Mouse (Mus musculus): ENCODE data around the gene Fam173b. TPM values are rescaled to one million over a fixed set of nuclear protein-coding genes. Genes with fewer than 3 reads are reported as not detected.

Gene Fam173b
- polyA plus RNA-seq, 1 experiment from 2014 or later = 16.2 TPM

- Histone ChIP-seq H3K4me1 (ENCODE audit: control insufficient read depth, insufficient read depth, low read length) (peaks cover 25% of the 10 kb centered on the region), H3K4me2 (ENCODE audit: low read depth, low read length) (no peak overlapping the region), H3K27ac (replicated peaks; ENCODE audit: low read depth, low read length) (no peak overlapping the region), H3K27me3 (replicated peaks; ENCODE audit: control insufficient read depth, insufficient read depth, low read length) (no peaks in the 10 kb centered on the region), H3K36me3 (ENCODE audit: control insufficient read depth, insufficient read depth, low read length) (no peaks in the 10 kb centered on the region), H3K9ac (ENCODE audit: low read depth, low read length) (no peak overlapping the region), H3K4me3 (ENCODE audit: low read depth, low read length) (no peak overlapping the region), H3K9me3 (ENCODE audit: control insufficient read depth, low read length) (no peaks in the 10 kb centered on the region)
- 68% methylated on average over 7 of the region's 7 CpGs for WGBS
- DNase-seq (ENCODE audit: low spot score) = no peak
- ATAC-seq (ENCODE audit: low read depth) = no peak
Measured at GRCm38 (mm10) chr15:31567431-31567830, 34.2 kb upstream of the Fam173b start.

- 20% methylated on average over 12 of the region's 12 CpGs for whole genome bisulfite sequencing
- H3K4me3 ChIP-seq (ENCODE audit: low read depth, low read length) = no peak overlapping the region
- DNase-seq (ENCODE audit: low spot score) = peak; percentile 69
Measured at GRCm38 (mm10) chr15:31568581-31568996, 33.1 kb upstream of the Fam173b start.

GRCm38 (mm10) chr15:31569325-31570022 is 32.2 kb upstream of the Fam173b start:
- DNase-seq (ENCODE audit: low spot score) (peak; percentile 70), ATAC-seq (ENCODE audit: low read depth) (peak; percentile 23)
- Histone ChIP-seq H3K36me3 (ENCODE audit: control insufficient read depth, insufficient read depth, low read length) (no peaks in the 10 kb centered on the region), H3K27ac (replicated peaks; ENCODE audit: low read depth, low read length) (no peak overlapping the region), H3K4me1 (ENCODE audit: control insufficient read depth, insufficient read depth, low read length) (peaks cover 29% of the 10 kb centered on the region), H3K9ac (ENCODE audit: low read depth, low read length) (no peak overlapping the region), H3K4me3 (ENCODE audit: low read depth, low read length) (no peak overlapping the region), H3K4me2 (ENCODE audit: low read depth, low read length) (no peak overlapping the region), H3K9me3 (ENCODE audit: control insufficient read depth, low read length) (no peaks in the 10 kb centered on the region), H3K27me3 (replicated peaks; ENCODE audit: control insufficient read depth, insufficient read depth, low read length) (no peaks in the 10 kb centered on the region)
- 52% methylated on average over 9 of the region's 9 CpGs for WGBS

More at GRCm38 (mm10) chr15:31568581-31568996, 33.1 kb upstream of the Fam173b start:
- ATAC-seq (ENCODE audit: low read depth) = peak; percentile 50
- Histone ChIP-seq H3K27me3 (replicated peaks; ENCODE audit: control insufficient read depth, insufficient read depth, low read length) (no peaks in the 10 kb centered on the region), H3K4me1 (ENCODE audit: control insufficient read depth, insufficient read depth, low read length) (peaks cover 29% of the 10 kb centered on the region), H3K4me2 (ENCODE audit: low read depth, low read length) (peak overlapping the region; percentile 32), H3K9me3 (ENCODE audit: control insufficient read depth, low read length) (no peaks in the 10 kb centered on the region), H3K27ac (replicated peaks; ENCODE audit: low read depth, low read length) (peak overlapping the region; percentile 59), H3K9ac (ENCODE audit: low read depth, low read length) (no peak overlapping the region), H3K36me3 (ENCODE audit: control insufficient read depth, insufficient read depth, low read length) (no peaks in the 10 kb centered on the region)

GRCm38 (mm10) chr15:31570959-31571358 is 30.7 kb upstream of the Fam173b start:
- ATAC-seq (ENCODE audit: low read depth) = no peak
- DNase-seq (ENCODE audit: low spot score) = no peak
- no peaks in the 10 kb centered on the region for H3K27me3 ChIP-seq (replicated peaks; ENCODE audit: control insufficient read depth, insufficient read depth, low read length)
- 96% methylated on average over 8 of the region's 8 CpGs for WGBS
- H3K4me2 ChIP-seq (ENCODE audit: low read depth, low read length) = no peak overlapping the region
- peaks cover 29% of the 10 kb centered on the region for H3K4me1 ChIP-seq (ENCODE audit: control insufficient read depth, insufficient read depth, low read length)
- no peak overlapping the region for H3K9ac ChIP-seq (ENCODE audit: low read depth, low read length)
- H3K9me3 ChIP-seq (ENCODE audit: control insufficient read depth, low read length) = no peaks in the 10 kb centered on the region
- H3K27ac ChIP-seq (replicated peaks; ENCODE audit: low read depth, low read length) = no peak overlapping the region
- no peak overlapping the region for H3K4me3 ChIP-seq (ENCODE audit: low read depth, low read length)
- H3K36me3 ChIP-seq (ENCODE audit: control insufficient read depth, insufficient read depth, low read length) = no peaks in the 10 kb centered on the region

- 61% methylated on average over 16 of the region's 16 CpGs for WGBS
- Histone ChIP-seq H3K9ac (ENCODE audit: low read depth, low read length) (no peak overlapping the region), H3K9me3 (ENCODE audit: control insufficient read depth, low read length) (no peaks in the 10 kb centered on the region), H3K36me3 (ENCODE audit: control insufficient read depth, insufficient read depth, low read length) (no peaks in the 10 kb centered on the region), H3K4me2 (ENCODE audit: low read depth, low read length) (0 out of 2 replicates have a peak overlapping the region, but pooled peaks have one; percentile 8), H3K4me3 (ENCODE audit: low read depth, low read length) (no peak overlapping the region), H3K27me3 (replicated peaks; ENCODE audit: control insufficient read depth, insufficient read depth, low read length) (no peaks in the 10 kb centered on the region), H3K4me1 (ENCODE audit: control insufficient read depth, insufficient read depth, low read length) (peaks cover 29% of the 10 kb centered on the region), H3K27ac (replicated peaks; ENCODE audit: low read depth, low read length) (peak overlapping the region; percentile 59)
- DNase-seq (ENCODE audit: low spot score) (peak; percentile 88), ATAC-seq (ENCODE audit: low read depth) (peak; percentile 76)
Measured at GRCm38 (mm10) chr15:31571906-31572722, 29.5 kb upstream of the Fam173b start.

- WGBS = 84% methylated on average over 4 of the region's 4 CpGs
- H3K4me2 ChIP-seq (ENCODE audit: low read depth, low read length) = no peak overlapping the region
- no peak overlapping the region for H3K4me3 ChIP-seq (ENCODE audit: low read depth, low read length)
- H3K27ac ChIP-seq (replicated peaks; ENCODE audit: low read depth, low read length) = no peak overlapping the region
- DNase-seq (ENCODE audit: low spot score) = no peak
- no peaks in the 10 kb centered on the region for H3K9me3 ChIP-seq (ENCODE audit: control insufficient read depth, low read length)
- ATAC-seq (ENCODE audit: low read depth) = no peak
- peaks cover 27% of the 10 kb centered on the region for H3K4me1 ChIP-seq (ENCODE audit: control insufficient read depth, insufficient read depth, low read length)
- H3K9ac ChIP-seq (ENCODE audit: low read depth, low read length) = no peak overlapping the region
- H3K36me3 ChIP-seq (ENCODE audit: control insufficient read depth, insufficient read depth, low read length) = no peaks in the 10 kb centered on the region
- no peaks in the 10 kb centered on the region for H3K27me3 ChIP-seq (replicated peaks; ENCODE audit: control insufficient read depth, insufficient read depth, low read length)
Measured at GRCm38 (mm10) chr15:31573287-31573686, 28.4 kb upstream of the Fam173b start.

GRCm38 (mm10) chr15:31573692-31574091 is 28.0 kb upstream of the Fam173b start:
- ATAC-seq (ENCODE audit: low read depth) = no peak
- no peak overlapping the region for H3K4me2 ChIP-seq (ENCODE audit: low read depth, low read length)
- no peak overlapping the region for H3K27ac ChIP-seq (replicated peaks; ENCODE audit: low read depth, low read length)
- no peak for DNase-seq (ENCODE audit: low spot score)
- no peak overlapping the region for H3K9ac ChIP-seq (ENCODE audit: low read depth, low read length)
- peaks cover 23% of the 10 kb centered on the region for H3K4me1 ChIP-seq (ENCODE audit: control insufficient read depth, insufficient read depth, low read length)
- no peaks in the 10 kb centered on the region for H3K36me3 ChIP-seq (ENCODE audit: control insufficient read depth, insufficient read depth, low read length)
- H3K4me3 ChIP-seq (ENCODE audit: low read depth, low read length) = no peak overlapping the region
- no peaks in the 10 kb centered on the region for H3K9me3 ChIP-seq (ENCODE audit: control insufficient read depth, low read length)
- no peaks in the 10 kb centered on the region for H3K27me3 ChIP-seq (replicated peaks; ENCODE audit: control insufficient read depth, insufficient read depth, low read length)

GRCm38 (mm10) chr15:31576076-31576475 is 25.6 kb upstream of the Fam173b start:
- Histone ChIP-seq H3K4me1 (ENCODE audit: control insufficient read depth, insufficient read depth, low read length) (0 out of 2 replicates have a peak, but pooled peaks cover 9% of the 10 kb centered on the region), H3K36me3 (ENCODE audit: control insufficient read depth, insufficient read depth, low read length) (no peaks in the 10 kb centered on the region), H3K9me3 (ENCODE audit: control insufficient read depth, low read length) (no peaks in the 10 kb centered on the region), H3K9ac (ENCODE audit: low read depth, low read length) (no peak overlapping the region), H3K27ac (replicated peaks; ENCODE audit: low read depth, low read length) (no peak overlapping the region), H3K4me3 (ENCODE audit: low read depth, low read length) (no peak overlapping the region), H3K4me2 (ENCODE audit: low read depth, low read length) (no peak overlapping the region), H3K27me3 (replicated peaks; ENCODE audit: control insufficient read depth, insufficient read depth, low read length) (no peaks in the 10 kb centered on the region)
- DNase-seq (ENCODE audit: low spot score) (no peak), ATAC-seq (ENCODE audit: low read depth) (no peak)
- WGBS = 68% methylated on average over 5 of the region's 5 CpGs

Measured in embryonic facial prominence, embryonic 14.5 days (tissue).